Mouse (Mus musculus): Measurements from ENCODE around the gene Ctdsp1. TPM values are rescaled to one million over a fixed set of nuclear protein-coding genes. Genes with fewer than 3 reads are reported as not detected.

Gene Ctdsp1
- total RNA-seq (2014; rRNA removed) = 18.2 and 24.7 TPM in 2 replicates
- 10.7 and 10.8 TPM in 2 replicates for polyA plus RNA-seq (2015; fragmentation: Nextera tagmentation; extraction: Ambion mirVana)

DNA sequence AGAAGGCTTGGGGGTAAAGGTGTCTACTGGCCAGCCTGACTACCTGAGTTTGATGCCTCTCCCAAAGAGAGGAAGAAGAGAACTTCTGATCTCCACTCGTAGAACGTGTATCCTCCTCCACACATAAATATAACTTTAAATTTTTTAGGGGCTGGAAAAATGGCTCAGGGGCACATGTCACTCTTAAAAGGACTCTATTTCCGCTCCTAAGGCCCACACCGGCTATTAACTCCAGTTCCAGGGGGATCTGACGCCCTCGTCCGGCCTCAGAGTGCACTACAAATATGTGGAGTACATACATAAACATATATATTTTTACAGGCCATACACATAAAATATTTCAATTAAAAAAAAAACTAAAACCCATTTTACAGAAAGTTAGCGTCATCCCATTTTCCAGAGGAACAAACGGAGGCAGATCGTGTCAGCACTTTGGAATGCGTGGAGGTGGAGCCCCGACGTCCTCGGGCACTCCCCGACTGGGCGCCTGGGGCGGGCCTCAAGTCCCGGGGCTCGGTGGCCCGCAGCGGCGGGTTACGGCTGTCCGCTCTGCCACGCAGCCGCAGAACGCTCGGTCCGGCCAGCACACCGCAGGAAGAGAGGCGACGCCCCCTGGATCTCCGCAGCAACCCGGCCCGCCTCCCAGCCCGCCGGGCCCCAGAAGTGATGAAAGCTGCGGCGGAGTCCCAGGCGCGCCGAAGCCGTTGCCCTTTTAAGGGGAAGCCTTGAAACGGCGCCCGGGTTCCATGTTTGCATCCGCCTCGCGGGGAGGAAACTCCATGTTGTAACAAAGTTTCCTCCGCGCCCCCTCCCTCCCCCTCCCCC lies at the start of gene Ctdsp1:
TSS of gene Ctdsp1 (plus strand) at position 586 of the 825 bp plus-strand sequence.
- peak within 1 kb of the TSS; percentile 89 for H3K4me3 ChIP-seq (ENCODE audit: low read depth, low read length)
- DNase-seq = peak; percentile 97
- H3K9ac ChIP-seq = peak within 1 kb of the TSS; percentile 64
- H3K4me2 ChIP-seq (ENCODE audit: low read depth) = peak within 1 kb of the TSS; percentile 88
- WGBS = 2% methylated on average over 51 of the region's 51 CpGs
- 0 out of 2 replicates have a peak, but pooled peaks cover 5% of the 10 kb centered on the region for H3K4me1 ChIP-seq (ENCODE audit: insufficient read depth)
- H3K9me3 ChIP-seq (ENCODE audit: low read length) = no peaks in the 10 kb centered on the region
- H3K27me3 ChIP-seq (ENCODE audit: insufficient read depth, low read length) = 0 out of 2 replicates have a peak, but pooled peaks cover 6% of the 10 kb centered on the region
- peak; percentile 80 for ATAC-seq
- TF ChIP-seq CTCF (IDR thresholded peaks at IDR 0.05; ENCODE audit: low read depth) = peak; percentile 19; the same call in 1 of the 2 replicates
- peak within 1 kb of the TSS; percentile 83 for H3K27ac ChIP-seq (ENCODE audit: low read depth, low read length)
- no peaks in the 10 kb centered on the region for H3K36me3 ChIP-seq (ENCODE audit: insufficient read depth)

DNA sequence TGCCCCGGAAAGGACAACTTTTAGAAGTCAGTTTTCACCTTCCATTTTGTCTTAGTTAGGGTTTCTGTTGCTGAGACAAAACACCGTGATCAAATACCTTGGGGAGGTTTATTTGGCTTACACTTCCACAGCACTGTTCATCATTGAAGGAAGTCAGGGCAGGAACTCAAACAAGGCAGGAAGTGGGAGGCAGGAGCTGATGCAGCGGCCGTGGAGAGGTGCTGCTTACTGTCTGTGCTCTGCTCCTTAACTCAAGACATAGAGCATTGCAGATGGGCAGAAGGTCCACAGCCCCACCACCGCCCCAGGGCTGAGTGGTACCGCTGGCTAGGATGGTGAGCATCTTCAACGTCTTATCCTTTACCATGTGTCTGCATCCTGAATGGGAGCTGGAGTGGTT lies 49.4 kb upstream of the Ctdsp1 start:
- Histone ChIP-seq H3K9me3 (ENCODE audit: low read length) (no peaks in the 10 kb centered on the region), H3K4me3 (ENCODE audit: low read depth, low read length) (no peak overlapping the region), H3K27ac (ENCODE audit: low read depth, low read length) (no peak overlapping the region), H3K27me3 (ENCODE audit: insufficient read depth, low read length) (no peaks in the 10 kb centered on the region), H3K4me2 (ENCODE audit: low read depth) (no peak overlapping the region), H3K4me1 (ENCODE audit: insufficient read depth) (no peaks in the 10 kb centered on the region), H3K36me3 (ENCODE audit: insufficient read depth) (no peaks in the 10 kb centered on the region), H3K9ac (no peak overlapping the region)
- no peak for TF ChIP-seq CTCF (IDR thresholded peaks at IDR 0.05; ENCODE audit: low read depth)
- DNase-seq = no peak
- ATAC-seq = no peak
- whole genome bisulfite sequencing = 87% methylated on average over 7 of the region's 7 CpGs

DNA sequence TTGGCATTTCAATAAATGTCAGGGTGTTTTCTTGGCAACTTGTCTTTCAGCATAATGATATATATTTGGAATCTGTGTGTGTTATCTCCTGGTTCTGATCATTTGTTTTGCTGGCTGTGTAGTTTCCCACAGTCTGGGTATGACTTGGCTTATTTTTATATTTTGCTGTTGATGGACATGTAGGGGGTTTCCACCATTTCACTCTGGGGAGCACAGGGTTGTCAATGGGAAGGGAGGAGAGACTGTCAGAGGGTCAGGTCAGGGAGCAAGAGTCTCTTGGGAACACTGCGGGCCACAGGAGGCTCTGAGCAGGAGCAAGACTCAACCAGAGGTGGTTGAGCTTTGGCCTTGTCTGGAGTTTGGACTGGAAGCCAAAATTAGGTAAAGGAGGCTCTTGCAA lies 49.0 kb upstream of the Ctdsp1 start:
- 85% methylated on average over 1 of the region's 1 CpGs for WGBS
- Histone ChIP-seq H3K9me3 (ENCODE audit: low read length) (no peaks in the 10 kb centered on the region), H3K4me2 (ENCODE audit: low read depth) (no peak overlapping the region), H3K4me1 (ENCODE audit: insufficient read depth) (no peaks in the 10 kb centered on the region), H3K36me3 (ENCODE audit: insufficient read depth) (no peaks in the 10 kb centered on the region), H3K27me3 (ENCODE audit: insufficient read depth, low read length) (no peaks in the 10 kb centered on the region), H3K9ac (no peak overlapping the region), H3K4me3 (ENCODE audit: low read depth, low read length) (no peak overlapping the region), H3K27ac (ENCODE audit: low read depth, low read length) (no peak overlapping the region)
- ATAC-seq (no peak), DNase-seq (no peak)
- TF ChIP-seq CTCF (IDR thresholded peaks at IDR 0.05; ENCODE audit: low read depth) = no peak

DNA sequence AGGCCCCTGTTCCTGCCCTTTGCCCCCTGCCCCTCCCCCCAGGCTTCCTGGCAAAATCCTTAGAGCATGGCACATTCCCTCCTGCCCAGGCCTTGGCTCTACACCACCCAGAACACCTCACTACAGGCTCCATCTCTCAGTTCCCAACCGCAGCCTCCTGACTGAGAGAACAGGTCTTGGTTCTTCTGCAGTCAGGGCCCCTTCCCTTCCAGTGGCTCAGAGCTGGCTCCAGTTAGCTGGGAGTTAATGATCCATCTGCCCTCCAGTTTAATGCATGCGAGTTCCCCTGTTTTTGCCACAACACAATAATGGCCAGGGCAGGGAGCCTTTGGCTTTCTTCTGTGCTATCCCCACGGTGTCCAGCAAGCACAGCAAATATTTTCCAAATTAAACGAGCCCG lies 48.1 kb upstream of the Ctdsp1 start:
- ATAC-seq (no peak), DNase-seq (no peak)
- WGBS = 37% methylated on average over 5 of the region's 5 CpGs
- no peak overlapping the region for H3K27ac ChIP-seq (ENCODE audit: low read depth, low read length)
- no peaks in the 10 kb centered on the region for H3K4me1 ChIP-seq (ENCODE audit: insufficient read depth)
- H3K4me3 ChIP-seq (ENCODE audit: low read depth, low read length) = no peak overlapping the region
- H3K36me3 ChIP-seq (ENCODE audit: insufficient read depth) = no peaks in the 10 kb centered on the region
- no peaks in the 10 kb centered on the region for H3K27me3 ChIP-seq (ENCODE audit: insufficient read depth, low read length)
- H3K9me3 ChIP-seq (ENCODE audit: low read length) = no peaks in the 10 kb centered on the region
- no peak overlapping the region for H3K4me2 ChIP-seq (ENCODE audit: low read depth)
- no peak for TF ChIP-seq CTCF (IDR thresholded peaks at IDR 0.05; ENCODE audit: low read depth)
- H3K9ac ChIP-seq = no peak overlapping the region

DNA sequence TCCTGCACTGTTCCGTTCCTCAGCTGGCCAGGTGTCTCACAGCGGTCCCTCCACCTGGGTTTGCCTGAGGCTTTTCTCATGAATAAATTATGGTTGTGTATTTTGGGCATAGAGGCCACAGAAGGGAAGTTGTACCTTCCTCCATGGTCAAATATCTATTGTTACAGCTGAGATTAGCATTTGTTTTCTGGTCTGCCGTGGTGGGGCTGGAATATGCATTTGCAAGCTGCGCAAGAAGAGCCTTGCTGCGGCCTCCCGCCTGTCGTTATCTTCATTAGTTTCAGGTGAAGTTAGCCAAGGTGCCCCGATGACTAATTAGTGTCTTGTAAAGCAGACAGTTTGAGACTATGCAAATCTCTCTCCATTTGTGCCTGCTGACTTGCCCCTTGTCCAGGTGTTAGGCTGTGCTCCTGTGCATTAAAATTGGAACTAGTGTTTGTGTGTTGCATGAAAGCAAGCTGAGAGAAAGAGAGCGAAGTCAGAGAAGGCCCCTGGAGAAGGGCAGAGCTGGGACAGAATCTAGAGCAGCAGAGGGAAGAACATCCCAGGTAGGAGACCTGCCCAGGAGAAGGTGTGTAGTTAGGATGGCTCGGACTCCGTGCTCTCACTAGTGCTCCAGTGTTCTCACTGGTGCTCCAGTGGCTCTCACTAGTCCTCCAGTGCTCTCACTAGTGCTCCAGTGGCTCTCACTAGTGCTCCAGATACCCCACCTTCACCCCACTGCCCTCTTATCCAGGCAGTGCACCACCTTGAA lies 47.0 kb upstream of the Ctdsp1 start:
- WGBS = 73% methylated on average over 11 of the region's 11 CpGs
- Histone ChIP-seq H3K9me3 (ENCODE audit: low read length) (no peaks in the 10 kb centered on the region), H3K4me3 (ENCODE audit: low read depth, low read length) (no peak overlapping the region), H3K4me1 (ENCODE audit: insufficient read depth) (no peaks in the 10 kb centered on the region), H3K27me3 (ENCODE audit: insufficient read depth, low read length) (no peaks in the 10 kb centered on the region), H3K4me2 (ENCODE audit: low read depth) (no peak overlapping the region), H3K9ac (no peak overlapping the region), H3K36me3 (ENCODE audit: insufficient read depth) (peaks cover 8% of the 10 kb centered on the region; the same call in 1 of the 2 replicates), H3K27ac (ENCODE audit: low read depth, low read length) (no peak overlapping the region)
- no peak for ATAC-seq
- no peak for TF ChIP-seq CTCF (IDR thresholded peaks at IDR 0.05; ENCODE audit: low read depth)
- no peak for DNase-seq

DNA sequence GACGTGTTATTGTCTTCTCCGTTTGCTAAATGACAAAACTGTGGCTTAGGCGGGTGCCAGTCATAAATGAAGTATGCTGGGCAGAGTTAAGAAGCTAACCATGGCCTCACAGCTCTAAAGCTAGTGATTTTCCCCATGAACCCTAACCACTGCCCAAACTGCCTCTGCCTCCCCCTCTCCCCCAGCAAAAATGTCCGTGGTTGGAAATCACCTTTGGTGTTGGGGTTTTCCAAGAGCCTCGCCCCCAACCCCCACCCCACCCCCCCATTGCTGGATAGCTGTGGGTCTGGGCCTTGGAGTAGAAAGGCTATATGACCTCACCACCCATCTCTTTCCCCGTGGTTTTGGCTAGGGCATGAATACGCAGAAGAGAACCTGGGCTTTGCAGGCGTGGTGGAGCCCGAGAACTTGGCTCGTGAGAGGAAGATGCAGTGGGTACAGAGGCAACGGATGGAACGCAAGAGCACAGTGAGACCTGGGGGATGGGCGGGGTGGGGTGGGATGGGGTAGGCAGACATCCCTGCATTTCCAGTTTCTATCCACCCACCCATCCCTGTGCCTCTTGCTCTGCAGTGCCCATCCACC lies 40.0 kb upstream of the Ctdsp1 start:
- no peak for TF ChIP-seq CTCF (IDR thresholded peaks at IDR 0.05; ENCODE audit: low read depth)
- no peaks in the 10 kb centered on the region for H3K27me3 ChIP-seq (ENCODE audit: insufficient read depth, low read length)
- H3K36me3 ChIP-seq (ENCODE audit: insufficient read depth) = peaks cover 40% of the 10 kb centered on the region
- DNase-seq (no peak), ATAC-seq (no peak)
- no peak overlapping the region for H3K9ac ChIP-seq
- no peak overlapping the region for H3K27ac ChIP-seq (ENCODE audit: low read depth, low read length)
- H3K4me2 ChIP-seq (ENCODE audit: low read depth) = no peak overlapping the region
- H3K4me3 ChIP-seq (ENCODE audit: low read depth, low read length) = no peak overlapping the region
- H3K9me3 ChIP-seq (ENCODE audit: low read length) = no peaks in the 10 kb centered on the region
- 94% methylated on average over 13 of the region's 13 CpGs for WGBS
- H3K4me1 ChIP-seq (ENCODE audit: insufficient read depth) = no peaks in the 10 kb centered on the region
